Mouse (Mus musculus) kidney, embryonic 16.5 days (tissue): ENCODE measurements around the gene Spem1. TPM values are rescaled to one million over a fixed set of nuclear protein-coding genes. Genes with fewer than 3 reads are reported as not detected.

Source experiments
- ATAC-seq: fragments of 200-750 bp; cut with Nextera tagmentation; 2 replicates; pipeline ENCODE4 v1.8.0; 2017; ENCODE audit warnings: moderate TSS enrichment; ENCODE audit not compliant: low FRiP score, low TSS enrichment
- H3K27ac ChIP-seq: fragments of 300-500 bp; sonication (generic); 2 replicates; pipeline ENCODE4 v1.5.1; 2014; ENCODE audit warnings: low read length
- H3K27me3 ChIP-seq: fragments of 300-500 bp; sonication (generic); 2 replicates; pipeline ENCODE4 v1.6.1; 2014; ENCODE audit warnings: low read length, control low read depth, mixed read lengths; ENCODE audit not compliant: insufficient read depth
- H3K36me3 ChIP-seq: fragments of 300-500 bp; sonication (generic); 2 replicates; pipeline ENCODE4 v1.6.1; 2014; ENCODE audit warnings: low read length, control low read depth, mixed read lengths; ENCODE audit not compliant: insufficient read depth
- H3K4me1 ChIP-seq: fragments of 300-500 bp; sonication (generic); 2 replicates; pipeline ENCODE4 v1.6.1; 2014; ENCODE audit warnings: low read length, control low read depth, mixed read lengths; ENCODE audit not compliant: insufficient read depth
- H3K4me2 ChIP-seq: fragments of 300-500 bp; sonication (generic); replicated peaks from 2 replicates; pipeline ENCODE4 v1.6.1; 2014; ENCODE audit warnings: low read depth, low read length
- H3K4me3 ChIP-seq: fragments of 300-500 bp; sonication (generic); 2 replicates; pipeline ENCODE4 v1.5.1; 2014; ENCODE audit warnings: mild to moderate bottlenecking, low read length
- H3K9ac ChIP-seq: fragments of 300-500 bp; sonication (generic); replicated peaks from 2 replicates; pipeline ENCODE4 v1.6.1; 2014; ENCODE audit warnings: low read length
- H3K9me3 ChIP-seq: fragments of 300-500 bp; sonication (generic); 2 replicates; pipeline ENCODE4 v1.6.1; 2016; ENCODE audit warnings: low read length, control low read depth
- WGBS: fragments of 180-500 bp; shearing (Covaris S2); extraction: QIAGEN DNeasy Blood & Tissue Kit; methylation state at CpG from one replicate; pipeline ENCODE4 v1.1.7; 2014; 5-methylcytosine and 5-hydroxymethylcytosine counted together
- polyA plus RNA-seq: library from polyadenylated mRNA; unstranded; fragments of >200 nt; fragmentation: Nextera tagmentation; extraction: Ambion mirVana; gene quantifications from 2 replicates; pipeline ENCODE4 v1.2.1, GENCODE M21; 2015

Gene Spem1
- polyA plus RNA-seq, 1 experiment from 2014 or later: 0.15 TPM

GRCm38 (mm10) chr11:69803328-69803727, 18.7 kb downstream of the Spem1 start:
- Histone ChIP-seq H3K4me1 (peaks cover 59% of the 10 kb centered on the region), H3K36me3 (no peaks in the 10 kb centered on the region), H3K27ac (peak overlapping the region; percentile 41; the same call in 1 of the 2 replicates), H3K9me3 (no peaks in the 10 kb centered on the region), H3K27me3 (peaks cover 23% of the 10 kb centered on the region), H3K4me3 (peak overlapping the region; percentile 66), H3K4me2 (peak overlapping the region; percentile 98), H3K9ac (peak overlapping the region; percentile 78)
- WGBS: 2% methylated on average over 12 of the region's 12 CpGs
- peak; percentile 6; the same call in 1 of the 2 replicates for ATAC-seq

DNA sequence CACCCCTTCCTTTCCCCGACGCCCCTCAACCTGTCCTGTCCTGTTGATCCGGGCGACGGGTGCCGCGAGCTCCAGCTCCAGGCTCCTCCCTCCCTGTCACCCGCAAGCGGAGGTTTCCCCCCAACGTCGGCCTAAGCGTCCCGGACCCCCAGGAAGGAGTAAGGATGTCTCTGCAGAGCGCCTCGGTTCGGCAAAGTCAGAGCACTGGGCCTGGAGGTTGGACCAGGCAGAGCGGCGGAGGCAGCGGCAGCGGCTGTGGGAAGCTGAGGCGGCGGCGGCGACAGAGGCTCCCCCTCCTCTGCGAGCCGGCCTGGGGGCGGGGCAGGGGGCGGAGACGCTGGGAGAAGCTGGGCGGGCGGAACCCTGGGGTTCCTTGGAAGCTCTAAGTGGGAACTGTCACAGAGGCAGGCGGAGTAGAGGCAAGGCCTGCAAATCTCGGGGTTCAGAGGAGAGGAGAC, 19.3 kb downstream of the Spem1 start:
- WGBS: under 1% methylated on average over 33 of the region's 33 CpGs
- Histone ChIP-seq H3K9me3 (no peaks in the 10 kb centered on the region), H3K4me2 (peak overlapping the region; percentile 98), H3K27me3 (peaks cover 23% of the 10 kb centered on the region), H3K27ac (0 out of 2 replicates have a peak overlapping the region, but pooled peaks have one; percentile 22), H3K4me3 (peak overlapping the region; percentile 66), H3K9ac (peak overlapping the region; percentile 78), H3K36me3 (no peaks in the 10 kb centered on the region), H3K4me1 (peaks cover 59% of the 10 kb centered on the region)
- peak; percentile 13; the same call in 1 of the 2 replicates for ATAC-seq

DNA sequence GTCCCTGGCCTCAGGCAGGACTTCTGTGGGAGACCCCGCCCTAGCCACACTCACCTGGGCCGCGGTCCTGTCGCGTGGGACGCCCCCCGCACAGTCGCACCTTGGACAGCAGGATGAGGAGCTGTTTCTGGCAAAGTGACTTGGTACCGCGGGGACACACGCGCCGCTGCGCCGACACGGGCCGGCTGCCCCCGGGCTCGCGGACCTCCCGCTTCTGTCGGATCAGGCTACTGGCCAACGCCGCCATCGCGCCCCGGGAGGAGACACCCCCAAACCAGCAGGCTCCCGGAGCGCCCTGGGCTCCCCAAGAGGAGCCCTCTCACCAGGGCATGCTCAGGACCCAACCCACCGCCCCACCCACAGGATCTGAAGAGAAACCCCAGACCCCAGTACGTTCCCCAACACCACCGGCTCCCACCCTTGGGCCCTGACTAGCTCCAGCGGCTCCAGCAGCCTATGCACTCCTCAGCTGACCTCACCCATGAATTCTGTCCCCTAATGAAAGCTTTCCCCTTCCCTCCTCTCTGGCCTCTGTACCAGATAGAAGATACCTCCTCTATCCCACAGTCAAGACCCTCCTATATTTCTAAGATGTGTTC, 20.5 kb downstream of the Spem1 start, which contains the start of gene Fgf11:
Fgf11 (minus strand) TSS at position 479 of the 599 bp plus-strand sequence.
- ATAC-seq: no peak
- H3K4me2 ChIP-seq: peak within 1 kb of the TSS; percentile 98
- WGBS: under 1% methylated on average over 32 of the region's 33 CpGs

DNA sequence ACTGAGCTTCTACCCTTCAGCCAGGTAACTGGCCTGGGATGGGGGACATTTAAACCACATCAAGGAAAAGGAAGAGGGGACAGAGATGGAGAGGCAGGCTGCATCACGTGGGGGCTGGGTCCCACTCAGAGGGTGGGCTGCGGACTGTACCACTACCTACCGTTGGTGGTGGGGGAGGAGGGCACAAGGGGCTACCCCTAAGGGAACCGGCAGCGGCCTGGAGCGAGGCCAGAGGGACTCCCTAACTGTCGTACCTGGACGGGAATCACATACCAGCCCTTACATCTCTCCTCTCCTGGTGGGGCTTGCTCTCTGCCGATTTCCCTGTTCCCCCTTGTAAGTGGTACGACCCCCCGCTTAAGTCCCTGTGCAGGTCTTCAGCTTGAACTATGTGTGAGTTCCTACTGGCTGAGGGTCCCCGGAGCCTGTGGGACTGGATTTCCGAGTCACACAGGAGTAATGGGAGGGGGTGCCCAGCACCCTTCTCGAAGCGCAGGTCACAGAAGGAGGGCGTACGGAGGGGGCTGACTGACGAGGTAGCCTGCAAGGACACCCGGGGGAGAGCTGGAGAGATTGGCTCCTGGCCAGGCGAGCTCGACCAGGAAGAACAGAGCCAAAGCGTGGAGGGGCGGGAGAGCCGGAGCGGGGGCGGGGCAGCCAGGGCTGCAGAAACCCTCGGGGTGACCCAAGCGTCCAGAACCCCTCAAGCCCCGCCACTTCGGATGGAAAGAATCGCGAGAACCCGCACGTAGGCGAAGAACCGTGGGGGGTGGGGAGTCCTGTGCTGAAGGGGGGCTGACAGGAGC, 21.4 kb downstream of the Spem1 start:
- no peaks in the 10 kb centered on the region for H3K36me3 ChIP-seq
- peak; percentile 64 for ATAC-seq
- H3K4me1 ChIP-seq: peaks cover 64% of the 10 kb centered on the region
- no peaks in the 10 kb centered on the region for H3K9me3 ChIP-seq
- H3K27me3 ChIP-seq: peaks cover 22% of the 10 kb centered on the region
- H3K9ac ChIP-seq: peak overlapping the region; percentile 77
- H3K27ac ChIP-seq: peak overlapping the region; percentile 78
- H3K4me3 ChIP-seq: peak overlapping the region; percentile 66
- H3K4me2 ChIP-seq: peak overlapping the region; percentile 98
- WGBS: under 1% methylated on average over 36 of the region's 36 CpGs

More for the DNA sequence above, 20.5 kb downstream of the Spem1 start, which contains the start of gene Fgf11:
- peaks cover 27% of the 10 kb centered on the region for H3K27me3 ChIP-seq
- H3K27ac ChIP-seq: peak within 1 kb of the TSS; percentile 78
- H3K4me3 ChIP-seq: peak within 1 kb of the TSS; percentile 66
- peaks cover 59% of the 10 kb centered on the region for H3K4me1 ChIP-seq
- H3K9me3 ChIP-seq: no peaks in the 10 kb centered on the region
- peak within 1 kb of the TSS; percentile 78 for H3K9ac ChIP-seq
- no peaks in the 10 kb centered on the region for H3K36me3 ChIP-seq

GRCm38 (mm10) chr11:69800138-69800391, 21.9 kb downstream of the Spem1 start:
- H3K9ac ChIP-seq: peak overlapping the region; percentile 77
- no peaks in the 10 kb centered on the region for H3K36me3 ChIP-seq
- peak; percentile 0; the same call in 1 of the 2 replicates for ATAC-seq
- peak overlapping the region; percentile 78 for H3K27ac ChIP-seq
- H3K9me3 ChIP-seq: no peaks in the 10 kb centered on the region
- WGBS: 0% methylated on average over 10 of the region's 11 CpGs
- peaks cover 22% of the 10 kb centered on the region for H3K27me3 ChIP-seq
- H3K4me2 ChIP-seq: peak overlapping the region; percentile 98
- peaks cover 63% of the 10 kb centered on the region for H3K4me1 ChIP-seq
- H3K4me3 ChIP-seq: peak overlapping the region; percentile 66

DNA sequence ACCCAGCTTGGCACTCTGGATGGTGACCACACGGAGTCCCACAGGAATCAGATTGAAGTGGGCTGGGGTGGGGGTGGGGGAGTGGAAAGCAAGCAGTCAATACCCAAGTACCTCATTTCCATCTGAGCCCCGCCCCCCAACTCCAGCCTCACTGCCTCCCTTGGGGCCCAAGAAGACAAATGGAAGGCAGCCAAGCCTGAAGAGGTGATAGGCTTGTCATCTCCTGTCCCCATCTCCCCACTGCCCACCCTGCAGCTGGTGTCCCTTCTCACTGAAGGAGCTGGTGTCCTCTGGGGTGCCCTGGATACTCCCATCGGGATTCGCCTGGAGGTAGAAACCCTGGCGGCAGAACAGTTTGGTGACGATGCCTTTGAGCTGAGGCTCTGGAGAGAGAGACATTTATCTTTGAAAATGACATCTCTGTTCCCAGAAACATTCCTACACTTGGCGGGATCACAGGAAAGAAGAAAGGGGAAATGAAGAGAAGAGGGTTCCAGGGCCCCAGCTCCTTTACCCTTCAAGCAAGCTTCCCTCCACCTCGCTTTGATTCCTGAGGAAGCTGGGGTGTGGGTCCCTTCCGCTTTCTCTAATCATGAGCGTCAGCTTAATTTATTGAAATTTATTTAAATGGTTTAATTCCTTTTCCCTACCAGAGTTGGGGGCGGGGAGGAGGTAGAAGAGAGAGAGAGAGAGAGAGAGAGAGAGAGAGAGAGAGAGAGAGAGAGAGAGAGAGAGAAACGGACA, 22.4 kb downstream of the Spem1 start:
- Histone ChIP-seq H3K9me3 (no peaks in the 10 kb centered on the region), H3K4me1 (peaks cover 58% of the 10 kb centered on the region), H3K36me3 (no peaks in the 10 kb centered on the region), H3K9ac (0 out of 2 replicates have a peak overlapping the region, but pooled peaks have one; percentile 36), H3K27ac (no peak overlapping the region), H3K27me3 (peaks cover 18% of the 10 kb centered on the region), H3K4me2 (peak overlapping the region; percentile 98), H3K4me3 (peak overlapping the region; percentile 66)
- 17% methylated on average over 12 of the region's 12 CpGs for WGBS
- no peak for ATAC-seq

GRCm38 (mm10) chr11:69797924-69798323, 24.1 kb downstream of the Spem1 start:
- H3K4me1 ChIP-seq: peaks cover 44% of the 10 kb centered on the region
- WGBS: 79% methylated on average over 7 of the region's 7 CpGs
- peaks cover 17% of the 10 kb centered on the region for H3K27me3 ChIP-seq

DNA sequence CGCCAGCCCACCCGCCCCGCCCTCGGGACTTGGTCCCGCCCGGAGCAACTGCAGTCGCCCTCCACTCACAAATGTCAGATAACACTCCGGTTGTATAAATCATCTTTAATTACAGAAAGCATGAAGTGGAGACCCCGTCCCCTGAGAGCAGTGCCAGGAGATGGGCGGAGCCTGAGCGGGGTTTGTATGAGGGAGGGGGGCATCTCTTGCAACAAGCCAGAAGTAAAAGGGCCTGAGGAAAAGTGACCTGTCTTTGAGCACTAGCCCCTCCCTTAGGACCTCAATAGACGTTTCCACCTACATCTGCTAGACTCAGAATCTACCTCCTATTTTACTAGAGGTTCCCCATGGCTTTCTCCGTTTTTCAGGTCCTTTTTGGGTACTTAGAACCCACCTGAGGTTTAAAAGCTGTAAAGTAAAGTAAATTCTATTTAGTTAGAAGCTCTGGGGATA, 26.0 kb downstream of the Spem1 start:
- no peak for ATAC-seq
- Histone ChIP-seq H3K4me2 (peak overlapping the region; percentile 96), H3K36me3 (no peaks in the 10 kb centered on the region), H3K9ac (peak overlapping the region; percentile 73), H3K9me3 (no peaks in the 10 kb centered on the region), H3K27me3 (peaks cover 5% of the 10 kb centered on the region; the same call in 1 of the 2 replicates), H3K27ac (no peak overlapping the region), H3K4me3 (peak overlapping the region; percentile 62), H3K4me1 (peaks cover 25% of the 10 kb centered on the region)
- 2% methylated on average over 13 of the region's 13 CpGs for WGBS

More at GRCm38 (mm10) chr11:69797924-69798323, 24.1 kb downstream of the Spem1 start:
- H3K27ac ChIP-seq: no peak overlapping the region
- no peak overlapping the region for H3K4me3 ChIP-seq
- ATAC-seq: no peak
- H3K9ac ChIP-seq: no peak overlapping the region
- H3K9me3 ChIP-seq: no peaks in the 10 kb centered on the region
- no peak overlapping the region for H3K4me2 ChIP-seq
- no peaks in the 10 kb centered on the region for H3K36me3 ChIP-seq

GRCm38 (mm10) chr11:69795168-69795982, 26.6 kb downstream of the Spem1 start, which contains the start of gene Chrnb1:
Gene Chrnb1, minus strand, starts transcription at chr11:69795943.
- Histone ChIP-seq H3K4me2 (peak within 1 kb of the TSS; percentile 96), H3K27me3 (peaks cover 5% of the 10 kb centered on the region; the same call in 1 of the 2 replicates), H3K9me3 (no peaks in the 10 kb centered on the region), H3K4me3 (peak within 1 kb of the TSS; percentile 62), H3K27ac (0 out of 2 replicates have a peak within 1 kb of the TSS, but pooled peaks have one; percentile 43), H3K9ac (peak within 1 kb of the TSS; percentile 73), H3K36me3 (no peaks in the 10 kb centered on the region), H3K4me1 (peaks cover 20% of the 10 kb centered on the region)
- ATAC-seq: peak; percentile 97
- 2% methylated on average over 52 of the region's 52 CpGs for WGBS
